Mouse (Mus musculus): ENCODE data around the gene Gm28043. TPM values are rescaled to one million over a fixed set of nuclear protein-coding genes. Genes with fewer than 3 reads are reported as not detected.

Gene Gm28043
- 1.0 TPM for polyA plus RNA-seq (2014; fragmentation: Illumina TruSeq; extraction: RNeasy Lipid Tissue Mini Kit (QIAGEN cat#74804); ENCODE audit: low read depth, low replicate concordance)

DNA sequence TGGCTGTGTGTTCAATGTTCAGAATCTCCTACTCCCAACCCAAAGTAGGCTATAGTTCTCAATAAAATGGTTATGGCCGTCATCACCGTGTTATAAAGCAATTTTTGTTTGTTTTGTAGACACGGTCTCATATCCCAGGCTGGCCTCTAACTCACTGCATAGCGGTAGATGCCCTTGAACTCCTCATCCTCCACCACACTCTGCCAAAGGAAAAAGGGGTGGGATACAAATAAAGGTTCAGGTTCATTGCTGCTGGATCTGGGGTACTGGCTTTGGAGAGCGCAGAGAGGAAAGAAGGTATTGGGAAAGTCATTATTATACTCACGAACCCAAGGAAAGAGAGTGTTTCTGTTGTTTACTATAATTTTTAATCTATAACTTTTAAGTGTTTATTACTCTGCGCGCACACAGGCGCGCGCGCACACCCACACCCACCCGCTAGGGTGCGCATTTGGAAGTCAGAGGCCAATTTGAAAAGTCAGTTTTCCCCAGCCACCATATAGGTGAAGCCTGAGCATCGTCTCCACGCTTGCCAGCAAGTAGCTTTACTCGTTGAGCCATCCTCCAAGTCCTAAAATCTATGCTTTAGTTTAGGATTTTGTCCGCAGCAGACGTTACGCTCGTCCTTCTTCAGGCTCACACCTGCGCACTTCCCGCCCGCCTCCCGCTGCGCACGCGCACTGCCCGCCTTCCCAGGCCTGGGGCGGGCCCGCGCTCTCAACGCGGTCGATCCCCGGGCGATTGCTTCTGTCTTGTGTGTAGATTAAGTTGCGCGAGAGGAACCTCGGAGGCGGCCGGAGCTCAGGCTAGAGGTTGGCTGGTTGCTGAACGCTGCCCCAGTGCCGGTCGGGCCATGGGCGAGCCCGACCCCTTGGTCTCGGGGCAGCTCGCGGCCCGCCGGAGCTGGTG, at the start of gene Gm28043, which contains the start of gene Rnf8:
Gm28043 (plus strand) TSS at position 762 of the 909 bp plus-strand sequence.
Rnf8 (plus strand) TSS at position 676 of the 909 bp plus-strand sequence.

DNA sequence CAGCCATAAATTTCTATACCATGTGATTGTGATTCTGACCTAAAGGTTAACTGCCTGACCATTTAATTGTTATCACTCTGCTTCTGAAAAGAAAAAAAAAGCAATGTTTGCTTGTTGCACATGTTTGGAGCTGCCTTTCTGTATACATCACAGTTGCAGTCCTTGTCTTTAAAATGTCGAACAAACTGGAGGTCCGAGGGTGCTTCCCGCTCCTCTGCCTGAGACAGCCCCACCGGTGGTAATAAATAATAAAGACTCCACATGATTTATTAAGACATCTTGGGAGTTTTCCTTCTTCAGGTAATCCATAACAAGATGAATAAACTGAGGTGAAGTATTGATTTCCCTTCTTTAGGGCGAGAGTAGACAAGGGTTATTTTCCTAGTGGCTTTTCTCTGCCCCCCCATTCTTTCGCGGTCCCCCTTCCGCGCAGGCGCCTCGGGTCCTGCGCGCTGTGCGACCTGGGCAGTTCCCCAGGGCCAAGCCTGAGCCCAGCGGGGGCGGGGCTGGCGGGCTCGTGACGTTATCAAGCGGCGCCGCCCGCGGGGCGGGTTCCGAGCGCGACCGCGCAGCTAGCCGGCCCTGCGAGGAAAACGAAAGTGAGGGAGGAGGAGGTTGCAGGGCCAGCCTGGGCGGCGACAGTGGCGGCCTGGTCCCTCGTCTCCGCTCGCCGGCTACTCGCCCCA, 45.5 kb downstream of the Gm28043 start, which contains the start of gene Cmtr1:
Cmtr1 (plus strand) TSS at position 520 of the 686 bp plus-strand sequence.

DNA sequence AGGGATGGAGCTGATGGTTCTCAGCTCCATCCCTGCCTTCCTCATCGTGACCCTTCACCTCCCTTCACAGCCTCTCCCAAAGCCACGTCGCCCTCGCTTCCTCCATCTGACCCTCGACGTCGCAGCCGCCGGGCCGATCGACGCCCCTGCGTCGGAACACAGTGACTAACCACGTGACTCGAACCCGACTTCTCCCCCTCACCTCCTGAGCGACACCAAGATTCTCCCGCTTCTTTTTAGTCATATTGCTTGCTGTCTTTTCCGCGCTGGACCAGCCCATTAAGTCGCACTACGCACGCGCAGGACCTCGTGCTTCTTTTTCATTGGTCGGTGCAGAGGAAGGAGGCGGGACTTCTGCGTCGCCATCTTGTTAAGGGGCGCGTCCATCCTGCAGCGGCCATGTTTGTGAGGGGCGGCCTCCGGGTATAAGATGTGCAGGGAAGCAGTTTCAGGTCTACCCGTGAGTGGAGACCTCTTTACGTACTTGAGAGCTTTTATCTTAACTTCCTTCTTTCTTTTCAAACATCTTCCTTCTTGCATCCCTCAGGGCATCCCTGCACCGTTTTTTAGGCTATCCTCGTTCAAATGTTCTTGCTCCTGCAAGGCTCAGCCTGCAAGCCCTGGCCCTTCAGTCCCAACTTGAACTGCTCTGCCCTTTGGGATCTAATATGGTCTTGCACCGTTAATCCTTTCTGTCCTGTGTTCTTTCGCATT, 102.2 kb downstream of the Gm28043 start, which contains the start of gene Ccdc167:
Ccdc167 (minus strand) TSS at position 313 of the 714 bp plus-strand sequence.

Other genes starting within 250 kb of the Gm28043 start
- 23.0 TPM for gene Pim1, start 124.1 kb upstream of the Gm28043 start, polyA plus RNA-seq (2014; fragmentation: Illumina TruSeq; extraction: RNeasy Lipid Tissue Mini Kit (QIAGEN cat#74804); ENCODE audit: low read depth, low replicate concordance)
- 1.3 TPM for gene Gm17657, start 65.2 kb upstream of the Gm28043 start, polyA plus RNA-seq (2014; fragmentation: Illumina TruSeq; extraction: RNeasy Lipid Tissue Mini Kit (QIAGEN cat#74804); ENCODE audit: low read depth, low replicate concordance)
- gene Tbc1d22b, start 65.1 kb upstream of the Gm28043 start, polyA plus RNA-seq (2014; fragmentation: Illumina TruSeq; extraction: RNeasy Lipid Tissue Mini Kit (QIAGEN cat#74804); ENCODE audit: low read depth, low replicate concordance), result 4.2 TPM
- 31.3 TPM for gene Tmem217, start 62.5 kb upstream of the Gm28043 start, polyA plus RNA-seq (2014; fragmentation: Illumina TruSeq; extraction: RNeasy Lipid Tissue Mini Kit (QIAGEN cat#74804); ENCODE audit: low read depth, low replicate concordance)
- 17.3 TPM for gene Rnf8, start 86 bp upstream of the Gm28043 start, polyA plus RNA-seq (2014; fragmentation: Illumina TruSeq; extraction: RNeasy Lipid Tissue Mini Kit (QIAGEN cat#74804); ENCODE audit: low read depth, low replicate concordance)
- 16.8 TPM for gene Cmtr1, start 45.7 kb downstream of the Gm28043 start, polyA plus RNA-seq (2014; fragmentation: Illumina TruSeq; extraction: RNeasy Lipid Tissue Mini Kit (QIAGEN cat#74804); ENCODE audit: low read depth, low replicate concordance)
- 1.2 TPM for gene Ccdc167, start 102.2 kb downstream of the Gm28043 start, polyA plus RNA-seq (2014; fragmentation: Illumina TruSeq; extraction: RNeasy Lipid Tissue Mini Kit (QIAGEN cat#74804); ENCODE audit: low read depth, low replicate concordance)

All from testis, adult 10 weeks (tissue).